Mouse (Mus musculus) neural tube, embryonic 10.5 days (tissue): ENCODE measurements at regions not wholly inside any gene's neighbourhood (a gene's known extent, or its start where the extent isn't known, plus 50 kb on each side); places are given as distances from the start of the nearest gene placed in this dataset.
"Not testable (repeated sequence)": the region's sequence is repeated elsewhere in the genome, so short reads cannot be mapped to it uniquely, and the experiment has no call there.

Source experiments
- DNase-seq: peaks from one replicate; pipeline ENCODE4 v3.0.0-alpha.2; 2017; ENCODE audit warnings: low spot score; ENCODE audit errors: extremely low spot score

GRCm38 (mm10) chr15:92997933-92998332, 277.0 kb downstream of the Gxylt1 start:
- DNase-seq: no peak

GRCm38 (mm10) chr15:92994191-92994671, 280.7 kb downstream of the Gxylt1 start:
- no peak for DNase-seq

- no peak for DNase-seq
Measured at GRCm38 (mm10) chr15:92993538-92994190, 281.3 kb downstream of the Gxylt1 start.

- no peak for DNase-seq
Measured at GRCm38 (mm10) chr15:92975774-92976173, 299.2 kb downstream of the Gxylt1 start.

- DNase-seq: no peak
Measured at GRCm38 (mm10) chr15:92974931-92975330, 300.0 kb downstream of the Gxylt1 start.

- DNase-seq: no peak
Measured at GRCm38 (mm10) chr15:92973651-92974229, 301.2 kb downstream of the Gxylt1 start.

- no peak for DNase-seq
Measured at GRCm38 (mm10) chr15:92965556-92965955, 309.4 kb downstream of the Gxylt1 start.

GRCm38 (mm10) chr15:92964901-92965300, 310.1 kb downstream of the Gxylt1 start:
- no peak for DNase-seq

- DNase-seq: no peak
Measured at GRCm38 (mm10) chr15:92964131-92964530, 310.8 kb downstream of the Gxylt1 start.

- not testable (repeated sequence) for DNase-seq
Measured at GRCm38 (mm10) chr15:92950912-92951311, 324.1 kb downstream of the Gxylt1 start.

- no peak for DNase-seq
Measured at GRCm38 (mm10) chr15:92946216-92946615, 328.8 kb downstream of the Gxylt1 start.

- no peak for DNase-seq
Measured at GRCm38 (mm10) chr15:92903821-92904220, 371.2 kb downstream of the Gxylt1 start.

- no peak for DNase-seq
Measured at GRCm38 (mm10) chr15:92897277-92897676, 377.7 kb downstream of the Gxylt1 start.

- DNase-seq: no peak
Measured at GRCm38 (mm10) chr15:92895836-92896235, 379.1 kb downstream of the Gxylt1 start.

GRCm38 (mm10) chr15:92876438-92876837, 398.5 kb downstream of the Gxylt1 start:
- no peak for DNase-seq

GRCm38 (mm10) chr15:92864106-92864505, 410.9 kb downstream of the Gxylt1 start:
- no peak for DNase-seq

- DNase-seq: no peak
Measured at GRCm38 (mm10) chr15:92850854-92851253, 424.1 kb downstream of the Gxylt1 start.

- no peak for DNase-seq
Measured at GRCm38 (mm10) chr15:92840035-92840434, 434.9 kb downstream of the Gxylt1 start.

GRCm38 (mm10) chr15:92839611-92840010, 435.4 kb downstream of the Gxylt1 start:
- DNase-seq: no peak

GRCm38 (mm10) chr15:92826136-92826535, 429.5 kb downstream of the Pdzrn4 start:
- DNase-seq: no peak
